ENCODE assay signal across 8 mouse cellular contexts in the genomic region with DNA sequence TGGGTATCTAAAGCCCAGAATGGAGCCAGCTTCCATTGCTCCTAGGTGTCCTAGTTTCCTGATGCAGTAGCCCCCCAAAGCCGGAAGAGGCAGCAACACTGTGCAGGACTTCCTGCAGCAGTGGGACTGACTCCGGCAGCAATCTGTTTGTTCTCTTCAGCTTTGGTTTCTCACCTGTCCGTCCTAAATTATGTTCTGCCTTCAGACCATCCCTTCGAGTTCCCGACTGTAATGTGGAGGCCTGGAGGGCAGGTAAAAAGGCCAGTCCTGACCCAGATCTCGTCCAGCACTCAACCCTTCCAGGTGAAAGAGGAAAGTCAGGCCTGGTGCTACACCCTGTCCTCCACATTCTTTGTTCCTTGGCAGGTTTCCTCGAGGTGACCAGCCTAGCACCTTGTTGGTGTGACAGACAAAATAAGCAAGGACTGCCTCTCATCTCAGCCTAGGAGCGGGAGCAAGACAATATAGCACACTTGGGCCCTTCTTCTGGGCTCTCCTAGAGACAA. TPM values are rescaled to one million over a fixed set of nuclear protein-coding genes. Genes with fewer than 3 reads are reported as not detected.
A peak's percentile ranks its signal among the peaks of the same experiment; 100 is the strongest.
DNase-seq lines count a peak whose midpoint lies in the region; ATAC-seq and TF ChIP-seq lines count a peak whose summit lies in the region.

No protein-coding gene starts in this region.

- H3K27me3 ChIP-seq in intestine, embryonic 14.5 days (replicated peaks; ENCODE audit: control insufficient read depth, insufficient read depth, low read length), result no peaks in the 10 kb centered on the region
- H3K27me3 ChIP-seq in intestine, postnatal 0 days (replicated peaks; ENCODE audit: control insufficient read depth, insufficient read depth, low read length), result no peaks in the 10 kb centered on the region
- peaks cover 28% of the 10 kb centered on the region for H3K27me3 ChIP-seq in hindbrain, embryonic 10.5 days (ENCODE audit: insufficient read depth, poor library complexity, severe bottlenecking)
- no peaks in the 10 kb centered on the region for H3K27me3 ChIP-seq in lung, embryonic 15.5 days

- DNase-seq in intestine, embryonic 14.5 days (ENCODE audit: low spot score), result no peak
- DNase-seq in adipocyte (ENCODE audit: low spot score), result peak; percentile 38
- no peak for DNase-seq in hindbrain, embryonic 10.5 days (ENCODE audit: low spot score)
- peak; percentile 46 for DNase-seq in thymus, postnatal 4 days
- no peak for DNase-seq in left cerebral cortex, postnatal 25 days (ENCODE audit: low spot score in 2 of 2)
- no peak for DNase-seq in adrenal gland, adult 2 months

- no peak; the same call in 1 of the 2 replicates for TF ChIP-seq CTCF in intestine, postnatal 0 days (IDR thresholded peaks at IDR 0.05; ENCODE audit: low read depth)

- ATAC-seq in intestine, embryonic 14.5 days (replicated peaks; ENCODE audit: low FRiP score, low TSS enrichment, low read depth), result no peak
- no peak for ATAC-seq in intestine, postnatal 0 days
- ATAC-seq in lung, embryonic 15.5 days (ENCODE audit: borderline replicate concordance, extremely low read depth, low FRiP score, low TSS enrichment), result no peak

- no peak overlapping the region for H3K4me3 ChIP-seq in intestine, embryonic 14.5 days (ENCODE audit: low read depth, low read length)
- no peak overlapping the region for H3K4me3 ChIP-seq in intestine, postnatal 0 days (ENCODE audit: low read depth, low read length)
- H3K4me3 ChIP-seq in hindbrain, embryonic 10.5 days, result peak overlapping the region; percentile 57; the same call in 1 of the 2 replicates
- no peak overlapping the region for H3K4me3 ChIP-seq in lung, embryonic 15.5 days

- no peaks in the 10 kb centered on the region for H3K9me3 ChIP-seq in intestine, embryonic 14.5 days (ENCODE audit: control insufficient read depth, low read length)
- H3K9me3 ChIP-seq in intestine, postnatal 0 days (ENCODE audit: control insufficient read depth), result no peaks in the 10 kb centered on the region
- H3K9me3 ChIP-seq in hindbrain, embryonic 10.5 days, result no peaks in the 10 kb centered on the region
- no peaks in the 10 kb centered on the region for H3K9me3 ChIP-seq in lung, embryonic 15.5 days

- WGBS in intestine, embryonic 14.5 days, result 27% methylated on average over 8 of the region's 8 CpGs
- WGBS in intestine, postnatal 0 days, result 28% methylated on average over 8 of the region's 8 CpGs
- 31% methylated on average over 8 of the region's 8 CpGs for WGBS in hindbrain, embryonic 10.5 days
- WGBS in lung, embryonic 15.5 days, result 28% methylated on average over 8 of the region's 8 CpGs

- peak overlapping the region; percentile 97 for H3K27ac ChIP-seq in intestine, embryonic 14.5 days (ENCODE audit: low read depth)
- H3K27ac ChIP-seq in intestine, postnatal 0 days (ENCODE audit: low read depth, low read length), result no peak overlapping the region
- peak overlapping the region; percentile 94 for H3K27ac ChIP-seq in hindbrain, embryonic 10.5 days
- H3K27ac ChIP-seq in lung, embryonic 15.5 days, result peak overlapping the region; percentile 99

- H3K4me1 ChIP-seq in intestine, embryonic 14.5 days (replicated peaks; ENCODE audit: control insufficient read depth, insufficient read depth, low read length), result peaks cover 86% of the 10 kb centered on the region
- peaks cover 13% of the 10 kb centered on the region for H3K4me1 ChIP-seq in intestine, postnatal 0 days (replicated peaks; ENCODE audit: control insufficient read depth, insufficient read depth, low read length)
- peaks cover 99% of the 10 kb centered on the region for H3K4me1 ChIP-seq in hindbrain, embryonic 10.5 days (replicated peaks)
- peaks cover 92% of the 10 kb centered on the region for H3K4me1 ChIP-seq in lung, embryonic 15.5 days

- H3K4me2 ChIP-seq in intestine, embryonic 14.5 days (ENCODE audit: low read length), result peak overlapping the region; percentile 66
- H3K4me2 ChIP-seq in intestine, postnatal 0 days (replicated peaks; ENCODE audit: low read depth), result no peak overlapping the region
- peak overlapping the region; percentile 56; the same call in 1 of the 2 replicates for H3K4me2 ChIP-seq in lung, embryonic 15.5 days

- intact Hi-C loops in left cerebral cortex, postnatal 25 days (cut with DNase I), result no loop called here

- peak overlapping the region; percentile 14; the same call in 1 of the 2 replicates for H3K9ac ChIP-seq in intestine, embryonic 14.5 days (ENCODE audit: low read length)
- H3K9ac ChIP-seq in intestine, postnatal 0 days (ENCODE audit: low read depth, low read length), result no peak overlapping the region
- H3K9ac ChIP-seq in lung, embryonic 15.5 days, result no peak overlapping the region

- H3K36me3 ChIP-seq in intestine, embryonic 14.5 days (ENCODE audit: control insufficient read depth, insufficient read depth, low read length), result no peaks in the 10 kb centered on the region
- no peaks in the 10 kb centered on the region for H3K36me3 ChIP-seq in intestine, postnatal 0 days (ENCODE audit: control insufficient read depth, insufficient read depth)
- H3K36me3 ChIP-seq in hindbrain, embryonic 10.5 days, result no peaks in the 10 kb centered on the region
- H3K36me3 ChIP-seq in lung, embryonic 15.5 days, result no peaks in the 10 kb centered on the region

RNA-seq across cellular contexts. Expression of a gene that starts 6.3 kb away (rescaled TPM):
- 16.3 and 18.4 TPM in 2 replicates for polyA plus RNA-seq in intestine, embryonic 14.5 days (2014; fragmentation: Nextera tagmentation; extraction: Ambion mirVana)
- 10.0 and 10.7 TPM in 2 replicates for polyA plus RNA-seq in intestine, postnatal 0 days (2015; fragmentation: Nextera tagmentation; extraction: Ambion mirVana)
- polyA plus RNA-seq in hindbrain, embryonic 10.5 days (2016; fragmentation: Nextera tagmentation; extraction: Ambion mirVana), result 20.3 and 34.2 TPM in 2 replicates
- 49.4 and 50.0 TPM in 2 replicates for polyA plus RNA-seq in lung, embryonic 15.5 days (2015; fragmentation: Nextera tagmentation; extraction: Ambion mirVana)
- 10 to 100 TPM; 61.9 to 78.7 TPM for total RNA-seq in left cerebral cortex, postnatal 25 days (2021)
- total RNA-seq in adrenal gland, adult 2 months (2021), result 10 to 100 TPM; 51.1 to 79.5 TPM
- 121 and 122 TPM in 2 replicates for polyA plus RNA-seq in adrenal gland, adult 2 months (2012; rRNA removed)

RNA-seq across cellular contexts. Expression of a gene that starts 56.0 kb away (rescaled TPM):
- polyA plus RNA-seq in intestine, embryonic 14.5 days (2014; fragmentation: Nextera tagmentation; extraction: Ambion mirVana), result 16.3 and 16.9 TPM in 2 replicates
- 3.2 and 3.8 TPM in 2 replicates for polyA plus RNA-seq in intestine, postnatal 0 days (2015; fragmentation: Nextera tagmentation; extraction: Ambion mirVana)
- 33.9 and 35.2 TPM in 2 replicates for polyA plus RNA-seq in hindbrain, embryonic 10.5 days (2016; fragmentation: Nextera tagmentation; extraction: Ambion mirVana)
- polyA plus RNA-seq in lung, embryonic 15.5 days (2015; fragmentation: Nextera tagmentation; extraction: Ambion mirVana), result 18.0 and 19.2 TPM in 2 replicates
- 10 to 100 TPM; 79.9 to 87.8 TPM for total RNA-seq in left cerebral cortex, postnatal 25 days (2021)
- total RNA-seq in adrenal gland, adult 2 months (2021), result 10 to 100 TPM; 17.9 to 29.3 TPM
- 38.5 and 39.8 TPM in 2 replicates for polyA plus RNA-seq in adrenal gland, adult 2 months (2012; rRNA removed)

Comparison
In these comparisons a context has a peak if more than half of its experiments do, and no peak if none do; other contexts are left out.
1. DNase-seq: peak in adipocyte (single experiment) and thymus, postnatal 4 days (single experiment); none in intestine, embryonic 14.5 days (single experiment), hindbrain, embryonic 10.5 days (single experiment), left cerebral cortex, postnatal 25 days (0 of 2) and adrenal gland, adult 2 months (single experiment).